Mouse (Mus musculus) hindbrain, postnatal 0 days (tissue): ENCODE results near the gene Hacd3. TPM values are rescaled to one million over a fixed set of nuclear protein-coding genes. Genes with fewer than 3 reads are reported as not detected.

Experiments
- ATAC-seq: fragments of 200-750 bp; cut with Nextera tagmentation; 2 replicates; pipeline ENCODE4 v1.8.0; 2017; ENCODE audit warnings: mild to moderate bottlenecking, moderate TSS enrichment, moderate library complexity
- DNase-seq: peaks from one replicate; pipeline ENCODE4 v3.0.0-alpha.2; 2015; ENCODE audit warnings: low spot score
- H3K27ac ChIP-seq: fragments of 300-500 bp; sonication (generic); 2 replicates; pipeline ENCODE4 v1.5.1; 2014; ENCODE audit warnings: mild to moderate bottlenecking
- H3K27me3 ChIP-seq: fragments of 300-500 bp; sonication (generic); 2 replicates; pipeline ENCODE4 v1.6.1; 2014; ENCODE audit warnings: low read length, mixed read lengths; ENCODE audit not compliant: insufficient read depth
- H3K36me3 ChIP-seq: fragments of 300-500 bp; sonication (generic); 2 replicates; pipeline ENCODE4 v1.6.1; 2014; ENCODE audit warnings: low read length, mixed read lengths; ENCODE audit not compliant: insufficient read depth
- H3K4me1 ChIP-seq: fragments of 300-500 bp; sonication (generic); 2 replicates; pipeline ENCODE4 v1.6.1; 2014; ENCODE audit warnings: antibody characterized with exemption, low read length, mixed read lengths; ENCODE audit not compliant: insufficient read depth
- H3K4me2 ChIP-seq: fragments of 300-500 bp; sonication (generic); 2 replicates; pipeline ENCODE4 v1.6.1; 2014; ENCODE audit warnings: low read depth, mild to moderate bottlenecking, low read length, moderate library complexity, mixed read lengths
- H3K4me3 ChIP-seq: fragments of 300-500 bp; sonication (generic); 2 replicates; pipeline ENCODE4 v1.5.1; 2014; ENCODE audit warnings: low read length
- H3K9ac ChIP-seq: fragments of 300-500 bp; sonication (generic); replicated peaks from 2 replicates; pipeline ENCODE4 v1.6.1; 2014; ENCODE audit warnings: mild to moderate bottlenecking, low read length, moderate library complexity, mixed read lengths
- H3K9me3 ChIP-seq: fragments of 300-500 bp; sonication (generic); 2 replicates; pipeline ENCODE4 v1.6.1; 2016; ENCODE audit warnings: low read length, mixed read lengths
- CTCF ChIP-seq: IDR thresholded peaks from 2 replicates; pipeline ENCODE4 v1.5.1; 2016; ENCODE audit warnings: antibody characterized with exemption, control low read depth, low read depth
- WGBS: fragments of 180-500 bp; shearing (Covaris S2); extraction: QIAGEN DNeasy Blood & Tissue Kit; methylation state at CpG from one replicate; pipeline ENCODE4 v1.1.7; 2014; 5-methylcytosine and 5-hydroxymethylcytosine counted together
- polyA plus RNA-seq: library from polyadenylated mRNA; unstranded; fragments of >200 nt; fragmentation: Nextera tagmentation; extraction: Ambion mirVana; gene quantifications from 2 replicates; pipeline ENCODE4 v1.2.1, GENCODE M21; 2015
- total RNA-seq: library from RNA; depleted of rRNA; stranded (reverse); fragments of >200 nt; gene quantifications from 2 replicates; pipeline ENCODE4 v1.2.3, GENCODE M21; 2014; rRNA removed

The Hacd3 gene
- 191 and 204 TPM in 2 replicates for total RNA-seq
- polyA plus RNA-seq, result 193 and 205 TPM in 2 replicates

DNA sequence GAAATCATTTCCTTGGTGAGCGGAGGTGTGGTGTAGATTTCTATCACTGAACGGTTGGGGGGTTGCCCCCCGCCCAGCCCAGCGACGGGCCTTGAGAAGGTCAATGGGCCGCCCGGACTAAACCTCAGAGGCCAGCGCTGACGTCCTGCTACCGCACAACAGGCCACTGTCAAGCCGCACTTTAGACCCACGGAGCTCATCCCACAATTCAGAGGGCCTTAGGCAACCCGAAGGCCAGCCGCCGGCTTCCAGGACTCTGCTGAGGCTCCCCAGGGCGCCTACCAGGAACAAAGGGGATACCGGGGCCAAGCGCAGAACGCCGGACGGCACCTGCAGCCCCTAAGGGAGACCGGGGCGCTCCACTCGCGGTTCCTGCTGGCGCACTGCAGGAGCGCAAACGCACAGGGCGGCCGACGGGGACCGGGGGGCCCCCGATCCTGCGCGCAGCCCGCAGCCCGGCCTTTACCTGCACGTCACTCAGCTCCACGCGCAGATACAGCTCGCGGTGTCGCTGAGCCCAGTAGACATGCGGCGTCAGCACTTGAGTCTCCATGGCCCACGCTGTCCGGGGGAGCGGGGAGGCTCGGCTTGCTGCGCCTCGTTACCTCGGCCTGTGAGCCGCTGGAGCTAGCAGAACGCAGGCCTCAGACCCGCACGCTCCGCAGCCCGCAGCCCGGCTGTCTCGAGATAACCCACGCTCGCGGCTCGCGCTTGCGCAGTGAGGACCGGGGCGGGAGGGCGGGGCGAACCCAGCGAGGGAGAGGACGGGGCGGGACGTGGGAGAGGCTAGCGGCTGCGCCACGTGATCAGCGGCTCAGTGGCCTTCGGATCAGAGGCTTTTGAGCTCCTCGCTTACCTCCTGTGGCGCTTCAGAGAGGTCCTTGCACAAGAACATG lies at the start of gene Hacd3:
Gene Hacd3 (minus strand): TSS at position 703 of the 896 bp plus-strand sequence.
- Histone ChIP-seq H3K9me3 (no peaks in the 10 kb centered on the region), H3K36me3 (no peaks in the 10 kb centered on the region), H3K4me1 (peaks cover 34% of the 10 kb centered on the region), H3K4me2 (peak within 1 kb of the TSS; percentile 53), H3K27me3 (no peaks in the 10 kb centered on the region), H3K9ac (peak within 1 kb of the TSS; percentile 92), H3K27ac (peak within 1 kb of the TSS; percentile 82), H3K4me3 (peak within 1 kb of the TSS; percentile 77)
- ATAC-seq (peak; percentile 96), DNase-seq (peak; percentile 97)
- under 1% methylated on average over 81 of the region's 81 CpGs for WGBS
- TF ChIP-seq CTCF, result no peak

DNA sequence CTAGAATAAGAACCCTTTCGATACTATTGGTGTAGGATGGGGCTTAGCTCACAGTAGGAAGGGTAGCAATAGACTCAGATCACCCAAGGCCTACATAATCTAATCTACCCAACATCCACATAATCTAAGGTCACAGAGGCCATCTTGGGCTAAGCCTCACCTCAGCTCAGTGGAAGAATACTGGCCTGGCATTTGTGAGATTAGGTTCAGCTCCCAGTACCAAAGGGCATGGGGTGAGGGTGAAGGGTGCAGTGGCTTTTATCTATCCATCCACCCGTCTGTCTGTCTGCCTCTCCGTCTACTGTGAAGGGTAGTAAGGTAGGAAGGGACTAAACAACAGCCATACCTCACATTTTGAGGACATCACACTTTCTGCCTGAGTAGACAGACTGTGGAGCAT lies 49.1 kb upstream of the Hacd3 start:
- WGBS, result 89% methylated on average over 3 of the region's 3 CpGs

DNA sequence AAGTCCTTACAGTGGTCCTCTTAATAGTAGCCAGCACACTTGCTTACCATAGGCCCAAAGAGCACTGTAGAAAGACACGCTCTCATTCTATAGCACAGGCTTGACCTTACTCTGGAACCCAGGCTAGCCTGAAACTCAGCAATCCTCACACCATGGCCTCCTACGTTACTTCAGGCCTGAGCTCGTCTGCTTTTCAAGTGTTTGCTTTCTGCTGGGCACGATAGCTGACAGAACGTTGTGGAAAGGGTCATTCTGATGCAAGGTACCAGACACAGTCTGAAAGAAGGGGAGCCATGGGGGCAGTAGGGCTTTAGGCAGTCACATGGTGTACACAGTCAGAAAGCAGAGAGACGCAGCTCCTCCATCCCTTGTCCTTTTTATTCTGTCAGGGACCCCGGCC lies 42.8 kb upstream of the Hacd3 start:
- H3K4me2 ChIP-seq, result no peak overlapping the region
- WGBS, result 94% methylated on average over 7 of the region's 7 CpGs
- peaks cover 70% of the 10 kb centered on the region for H3K36me3 ChIP-seq

More for the DNA sequence above, 49.1 kb upstream of the Hacd3 start:
- Histone ChIP-seq H3K27ac (no peak overlapping the region), H3K36me3 (peaks cover 42% of the 10 kb centered on the region), H3K4me3 (no peak overlapping the region), H3K4me1 (no peaks in the 10 kb centered on the region), H3K27me3 (no peaks in the 10 kb centered on the region), H3K4me2 (no peak overlapping the region), H3K9ac (no peak overlapping the region), H3K9me3 (no peaks in the 10 kb centered on the region)
- no peak for TF ChIP-seq CTCF
- no peak for ATAC-seq
- no peak for DNase-seq

DNA sequence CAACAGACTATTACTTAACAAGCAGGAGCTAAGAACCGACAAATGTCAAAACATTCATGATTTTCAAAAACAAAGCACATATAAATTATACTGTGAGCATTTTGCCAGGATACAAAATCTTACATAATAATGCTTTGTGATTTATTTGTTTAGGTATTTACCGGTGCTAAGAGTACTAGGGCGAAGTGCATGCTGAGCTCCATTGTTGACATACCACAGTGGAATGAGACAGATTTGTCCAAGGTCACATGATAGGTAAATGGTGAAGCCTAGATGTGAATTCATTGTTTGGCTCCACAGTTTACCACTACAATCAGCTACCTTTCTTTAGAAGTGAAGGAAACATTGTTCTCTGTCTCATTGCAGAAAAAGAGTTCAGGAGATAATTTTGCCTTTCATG lies 29.5 kb upstream of the Hacd3 start:
- no peak overlapping the region for H3K27ac ChIP-seq
- no peak for TF ChIP-seq CTCF
- no peaks in the 10 kb centered on the region for H3K4me1 ChIP-seq
- H3K9me3 ChIP-seq, result no peaks in the 10 kb centered on the region
- peaks cover 62% of the 10 kb centered on the region for H3K36me3 ChIP-seq
- WGBS, result 97% methylated on average over 3 of the region's 3 CpGs
- H3K4me3 ChIP-seq, result no peak overlapping the region
- DNase-seq (no peak), ATAC-seq (no peak)
- no peak overlapping the region for H3K9ac ChIP-seq
- H3K27me3 ChIP-seq, result no peaks in the 10 kb centered on the region
- no peak overlapping the region for H3K4me2 ChIP-seq

More for the DNA sequence above, 42.8 kb upstream of the Hacd3 start:
- Histone ChIP-seq H3K27me3 (no peaks in the 10 kb centered on the region), H3K4me1 (no peaks in the 10 kb centered on the region), H3K9me3 (no peaks in the 10 kb centered on the region), H3K9ac (no peak overlapping the region), H3K27ac (no peak overlapping the region), H3K4me3 (no peak overlapping the region)
- no peak for TF ChIP-seq CTCF
- ATAC-seq (no peak), DNase-seq (no peak)

DNA sequence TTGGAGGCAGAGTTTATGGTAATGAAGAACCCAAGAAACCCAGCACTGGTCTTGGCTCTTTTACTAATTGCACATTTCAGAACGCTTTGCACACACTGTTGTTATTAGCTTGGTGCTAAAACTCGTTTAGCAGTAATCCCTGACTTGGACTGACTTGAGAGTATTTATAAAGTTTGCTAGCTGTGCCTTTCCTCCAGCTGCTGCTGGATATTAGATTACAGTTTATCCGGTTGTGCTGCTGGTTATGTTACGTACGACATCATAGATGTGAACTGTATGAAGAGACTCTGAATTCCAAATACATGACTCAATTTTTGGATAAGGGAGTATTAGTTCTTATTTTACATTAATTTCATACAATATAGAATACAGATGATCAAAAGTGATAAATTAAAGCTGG lies 27.9 kb upstream of the Hacd3 start:
- H3K36me3 ChIP-seq, result peaks cover 57% of the 10 kb centered on the region
- 87% methylated on average over 5 of the region's 5 CpGs for WGBS

GRCm38 (mm10) chr9:65046993-65047392 lies 25.5 kb upstream of the Hacd3 start:
- Histone ChIP-seq H3K4me2 (no peak overlapping the region), H3K27ac (no peak overlapping the region), H3K9ac (no peak overlapping the region), H3K9me3 (no peaks in the 10 kb centered on the region), H3K4me1 (no peaks in the 10 kb centered on the region), H3K36me3 (peaks cover 53% of the 10 kb centered on the region), H3K4me3 (no peak overlapping the region), H3K27me3 (no peaks in the 10 kb centered on the region)
- 86% methylated on average over 1 of the region's 1 CpGs for WGBS
- no peak for ATAC-seq
- DNase-seq, result no peak
- TF ChIP-seq CTCF, result no peak

More for the DNA sequence above, 27.9 kb upstream of the Hacd3 start:
- H3K4me2 ChIP-seq, result no peak overlapping the region
- H3K27me3 ChIP-seq, result no peaks in the 10 kb centered on the region
- H3K4me3 ChIP-seq, result no peak overlapping the region
- H3K9me3 ChIP-seq, result no peaks in the 10 kb centered on the region
- no peak overlapping the region for H3K9ac ChIP-seq
- no peak overlapping the region for H3K27ac ChIP-seq
- ATAC-seq (no peak), DNase-seq (no peak)
- no peak for TF ChIP-seq CTCF
- H3K4me1 ChIP-seq, result no peaks in the 10 kb centered on the region

DNA sequence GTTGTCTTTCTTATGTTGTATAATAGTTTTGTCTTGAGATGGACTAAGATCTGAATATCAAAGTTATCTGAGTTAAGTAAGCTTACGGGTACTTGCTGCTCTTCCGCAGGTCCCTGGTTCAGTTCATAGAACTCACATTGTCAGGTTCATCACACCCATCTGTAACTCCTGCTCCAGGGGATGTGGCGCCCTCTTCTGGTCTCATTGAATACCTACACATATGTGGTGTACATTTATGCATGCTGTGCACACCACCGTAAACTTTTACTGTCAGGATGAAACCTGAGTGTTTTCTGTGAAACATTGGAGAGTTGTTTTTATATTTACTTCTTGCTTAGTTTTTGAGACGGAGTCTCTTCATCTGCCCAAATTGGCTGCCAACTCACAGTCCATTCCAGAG lies 19.9 kb upstream of the Hacd3 start:
- Histone ChIP-seq H3K27ac (no peak overlapping the region), H3K9me3 (no peaks in the 10 kb centered on the region), H3K4me3 (no peak overlapping the region), H3K9ac (no peak overlapping the region), H3K36me3 (peaks cover 38% of the 10 kb centered on the region), H3K27me3 (no peaks in the 10 kb centered on the region), H3K4me2 (no peak overlapping the region), H3K4me1 (no peaks in the 10 kb centered on the region)
- ATAC-seq, result no peak
- TF ChIP-seq CTCF, result peak; percentile 49
- no peak for DNase-seq
- 96% methylated on average over 5 of the region's 5 CpGs for WGBS
